Mouse (Mus musculus) kidney, postnatal 10 days (tissue): ENCODE data around the gene Siva1.

Experiments used
- DNase-seq: peaks from one replicate; pipeline ENCODE4 v3.0.0; 2021; ENCODE audit warnings: mixed read lengths

Siva1 gene

DNA sequence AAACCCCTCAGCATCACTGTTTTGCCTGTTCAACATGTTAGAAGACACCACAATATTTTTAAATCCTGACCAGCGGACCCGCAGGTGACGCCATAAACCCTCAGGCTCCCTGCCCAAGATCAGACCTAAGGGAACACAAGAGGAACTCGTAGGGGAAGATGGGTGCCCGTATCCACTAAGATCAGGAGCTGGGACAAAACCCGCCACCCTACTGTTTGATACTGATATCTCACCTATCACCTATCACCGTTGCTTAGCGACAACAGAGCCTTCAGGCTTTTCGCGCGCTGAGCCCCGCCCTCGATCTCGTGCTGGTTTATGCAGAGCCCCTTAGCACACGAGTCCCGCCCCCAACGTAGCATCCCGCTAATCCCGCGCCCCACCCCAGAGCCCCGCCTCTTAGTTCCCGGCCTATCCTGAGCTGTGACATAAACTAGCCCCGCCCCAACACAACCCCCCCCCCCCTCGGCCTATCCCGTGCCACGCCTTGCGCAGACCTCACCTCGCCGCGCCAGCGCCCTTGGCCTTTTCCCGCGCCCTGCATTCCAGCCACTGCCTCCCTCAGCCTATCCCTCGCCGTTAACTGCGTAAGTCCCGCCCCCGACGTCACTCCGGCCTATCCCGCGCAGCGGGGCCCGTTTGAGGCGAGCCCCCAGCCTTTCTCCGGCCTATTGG is at the start of gene Siva1:
TSS of gene Siva1 (plus strand) at position 500 of the 675 bp plus-strand sequence.
- DNase-seq = peak; percentile 100

DNA sequence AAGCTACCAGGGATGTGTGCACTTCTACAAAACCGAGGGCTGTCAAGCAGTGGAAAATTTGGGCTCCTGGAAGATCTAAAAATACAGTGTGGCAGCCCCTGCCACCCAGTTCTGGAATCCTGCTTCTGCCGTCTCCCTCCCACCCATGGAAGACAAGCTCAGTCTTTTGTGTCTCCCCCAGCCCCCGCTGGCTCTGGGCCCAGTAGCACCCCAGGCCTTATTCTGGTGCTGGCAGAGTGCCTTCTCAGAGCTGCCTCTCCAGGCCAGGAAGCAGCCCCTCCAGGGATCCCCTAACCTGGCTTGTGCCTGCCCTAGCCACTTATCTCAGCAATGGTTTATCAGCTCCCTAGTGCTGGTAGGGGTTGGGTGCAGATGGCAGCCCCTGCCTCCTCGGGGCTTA is 49.5 kb upstream of the Siva1 start:
- DNase-seq = no peak

DNA sequence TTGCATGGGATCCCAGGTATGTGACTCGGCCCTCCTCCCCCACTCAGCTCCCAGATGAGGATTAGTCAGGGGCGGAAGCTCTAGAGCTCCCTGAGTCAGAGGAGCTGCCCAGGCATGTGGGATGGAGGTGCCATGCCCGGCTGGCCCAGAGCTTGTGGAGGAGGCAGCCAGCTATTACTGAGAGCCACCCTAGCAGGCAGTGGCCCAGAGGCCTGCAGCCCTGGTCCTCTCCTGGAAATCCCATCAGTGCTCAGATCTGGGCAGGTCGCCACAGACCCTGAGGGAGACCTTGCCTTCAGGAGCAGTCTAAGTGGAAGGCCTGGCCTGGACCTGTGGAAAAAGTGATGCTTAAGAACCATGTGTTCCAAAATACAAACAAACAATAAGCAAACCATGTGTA is 48.9 kb upstream of the Siva1 start:
- DNase-seq = no peak

DNA sequence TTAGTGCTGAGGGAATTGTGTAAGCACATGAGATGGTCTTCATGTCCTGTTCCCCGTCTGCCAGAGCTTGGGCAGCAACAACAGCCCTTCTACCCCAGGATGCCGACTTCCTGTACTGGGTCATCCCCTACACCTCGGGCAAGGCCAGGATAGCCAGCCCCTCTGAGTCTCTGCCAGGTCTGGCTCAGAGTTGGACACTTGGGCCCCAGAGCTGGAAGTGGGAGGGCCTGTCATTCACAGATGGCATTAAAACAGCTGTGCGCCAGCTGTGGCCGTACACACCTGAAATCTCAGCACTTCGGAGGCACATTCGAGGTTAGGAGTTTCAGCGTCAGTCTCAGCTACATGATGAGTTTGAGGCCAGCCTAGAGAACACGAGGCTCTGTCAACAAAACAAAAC is 48.0 kb upstream of the Siva1 start:
- no peak for DNase-seq

DNA sequence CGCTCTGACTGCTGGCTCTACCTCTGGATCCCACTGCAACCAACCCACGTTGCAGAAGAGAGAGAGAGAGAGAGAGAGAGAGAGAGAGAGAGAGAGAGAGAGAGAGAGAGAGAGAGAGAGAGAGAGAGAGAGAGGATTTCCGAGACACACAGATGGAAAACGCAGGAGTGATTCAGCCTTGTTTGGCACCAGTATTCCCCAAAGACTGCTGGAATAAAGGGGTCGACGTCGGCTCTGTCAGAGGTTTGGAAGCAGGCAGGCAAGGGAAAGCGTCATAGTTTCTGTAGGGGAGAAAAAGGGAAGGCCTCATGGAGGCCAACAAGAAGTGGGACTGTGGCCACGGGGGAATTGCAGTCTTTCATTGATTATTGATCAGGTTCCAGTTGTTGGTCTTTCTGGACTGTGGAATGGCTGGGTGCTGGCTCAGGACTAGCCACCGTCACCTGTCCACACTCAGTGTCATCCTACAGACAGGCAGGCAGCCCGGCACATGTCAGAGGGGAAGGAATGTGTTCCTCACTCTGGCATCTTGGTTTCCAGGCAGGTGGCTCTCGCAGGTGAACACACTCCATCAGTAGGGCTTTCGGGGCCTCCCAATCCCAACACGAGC is 47.5 kb upstream of the Siva1 start:
- DNase-seq = no peak

DNA sequence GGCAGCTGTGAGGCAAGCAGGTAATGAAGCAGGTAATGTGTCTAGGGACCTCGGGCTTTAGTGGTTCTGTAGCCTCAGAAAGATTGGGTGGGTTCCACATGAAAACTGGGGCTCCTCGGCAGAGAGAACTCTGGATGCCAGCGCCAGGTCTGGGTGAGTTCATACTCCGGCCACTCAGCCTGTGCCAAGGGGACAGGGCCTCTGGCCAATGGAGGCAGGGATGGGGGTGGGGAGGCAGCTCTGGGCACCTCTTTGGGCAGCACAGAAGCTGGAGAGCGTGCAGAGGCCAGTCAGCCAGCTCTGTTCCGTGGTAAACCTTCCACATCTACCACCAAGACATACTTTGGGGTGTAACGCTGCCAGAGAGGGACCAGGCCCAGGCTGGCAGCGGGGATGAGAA is 46.9 kb upstream of the Siva1 start:
- no peak for DNase-seq

DNA sequence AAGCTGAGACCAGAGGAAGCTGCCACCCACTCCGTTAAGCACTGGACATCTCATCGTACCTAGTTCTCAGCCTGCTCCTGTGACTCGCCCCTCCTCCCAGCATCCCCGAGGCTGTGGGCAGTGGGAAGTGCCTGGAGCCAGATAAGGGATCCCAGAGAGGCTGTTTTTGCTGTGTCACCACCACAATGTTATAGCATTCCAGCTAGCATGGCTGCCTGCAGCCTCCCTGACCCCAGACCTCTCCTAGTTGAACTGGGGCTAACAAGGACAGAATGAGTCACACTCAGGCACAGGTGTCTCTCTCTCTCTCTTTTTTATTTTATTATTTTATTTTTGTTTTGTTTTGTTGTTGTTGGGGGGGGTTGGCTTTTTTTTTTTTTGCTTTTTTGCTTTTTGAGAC is 45.3 kb upstream of the Siva1 start:
- DNase-seq = no peak

DNA sequence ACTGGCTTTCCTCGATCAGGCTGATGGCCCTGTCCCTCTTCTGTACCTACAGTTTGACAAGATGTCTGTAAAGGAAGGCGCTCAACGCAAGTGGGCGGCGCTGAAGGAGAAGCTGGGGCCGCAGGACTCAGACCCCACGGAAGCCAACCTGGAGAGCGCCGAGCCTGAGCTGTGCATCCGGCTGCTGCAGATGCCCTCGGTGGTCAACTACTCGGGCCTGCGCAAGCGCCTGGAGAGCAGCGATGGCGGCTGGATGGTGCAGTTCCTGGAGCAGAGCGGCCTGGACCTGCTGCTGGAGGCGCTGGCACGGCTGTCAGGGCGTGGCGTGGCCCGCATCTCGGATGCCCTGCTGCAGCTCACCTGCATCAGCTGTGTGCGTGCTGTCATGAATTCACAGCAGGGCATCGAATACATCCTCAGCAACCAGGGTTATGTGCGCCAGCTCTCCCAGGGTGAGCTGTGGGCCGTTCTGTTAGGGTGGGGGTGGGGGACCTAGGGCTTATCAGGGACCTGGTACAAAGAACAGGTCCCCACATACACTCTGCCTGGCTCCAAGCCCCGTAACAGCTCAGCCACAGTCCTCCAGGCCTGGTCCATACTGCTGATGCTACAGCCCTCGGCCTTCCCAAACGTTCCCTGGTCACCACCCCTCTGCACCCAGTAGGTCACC is 44.4 kb upstream of the Siva1 start:
- no peak for DNase-seq

DNA sequence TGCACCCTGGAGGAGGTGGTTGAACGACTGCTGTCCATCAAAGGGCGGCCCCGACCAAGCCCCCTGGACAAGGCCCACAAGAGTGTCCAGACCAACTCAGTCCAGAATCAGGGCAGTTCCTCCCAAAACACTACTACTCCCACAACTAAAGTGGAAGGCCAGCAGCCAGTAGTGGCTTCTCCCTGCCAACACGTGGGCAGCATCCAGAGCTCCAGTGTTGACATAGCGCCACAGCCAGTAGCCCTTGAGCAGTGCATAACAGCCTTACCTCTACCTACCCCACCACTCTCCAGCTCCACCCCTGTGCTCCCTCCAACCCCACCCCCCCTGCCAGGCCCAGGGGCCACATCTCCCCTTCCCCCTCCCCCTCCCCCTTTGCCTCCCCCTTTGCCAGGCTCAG is 40.5 kb upstream of the Siva1 start:
- DNase-seq = no peak

DNA sequence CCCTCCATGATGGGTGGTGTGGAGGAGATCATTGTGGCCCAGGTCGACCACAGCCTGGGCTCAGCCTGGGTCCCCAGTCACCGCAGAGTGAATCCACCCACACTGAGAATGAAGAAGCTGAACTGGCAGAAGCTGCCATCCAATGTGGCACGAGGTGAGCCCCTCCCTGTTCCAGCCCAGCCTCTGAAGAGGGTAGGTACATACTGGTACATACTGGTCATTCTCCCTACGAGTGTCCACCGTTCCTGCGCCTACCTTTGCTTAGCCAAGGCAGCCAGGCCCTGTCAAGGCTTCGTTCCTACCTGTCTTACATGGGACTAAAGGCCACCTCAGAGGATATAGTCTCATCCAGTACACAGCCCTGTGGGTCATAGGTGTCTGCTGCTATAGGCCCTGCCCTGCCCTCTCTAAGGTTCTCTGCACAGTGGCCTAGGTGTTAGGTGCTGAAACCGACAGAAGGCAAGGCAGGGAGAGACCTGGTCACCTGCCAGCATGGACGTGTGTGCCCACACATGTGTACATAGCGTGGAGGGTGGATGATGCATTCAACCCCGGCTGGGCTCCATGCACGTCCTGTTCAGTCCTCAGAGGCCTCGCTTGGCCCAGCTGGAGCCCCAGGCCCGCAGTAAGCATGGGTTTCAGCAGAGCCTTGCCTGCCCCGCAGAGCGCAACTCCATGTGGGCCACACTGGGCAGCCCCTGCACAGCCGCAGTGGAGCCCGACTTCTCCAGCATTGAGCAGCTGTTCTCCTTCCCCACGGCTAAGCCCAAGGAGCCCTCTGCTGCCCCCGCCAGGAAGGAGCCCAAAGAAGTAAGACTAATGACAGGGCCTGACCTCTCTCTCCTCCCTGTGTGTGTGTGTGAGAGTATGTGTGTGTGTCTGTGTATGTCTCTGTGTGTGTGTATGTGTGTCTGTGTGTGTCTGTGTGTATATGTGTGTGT is 39.5 kb upstream of the Siva1 start:
- DNase-seq = peak; percentile 85

DNA sequence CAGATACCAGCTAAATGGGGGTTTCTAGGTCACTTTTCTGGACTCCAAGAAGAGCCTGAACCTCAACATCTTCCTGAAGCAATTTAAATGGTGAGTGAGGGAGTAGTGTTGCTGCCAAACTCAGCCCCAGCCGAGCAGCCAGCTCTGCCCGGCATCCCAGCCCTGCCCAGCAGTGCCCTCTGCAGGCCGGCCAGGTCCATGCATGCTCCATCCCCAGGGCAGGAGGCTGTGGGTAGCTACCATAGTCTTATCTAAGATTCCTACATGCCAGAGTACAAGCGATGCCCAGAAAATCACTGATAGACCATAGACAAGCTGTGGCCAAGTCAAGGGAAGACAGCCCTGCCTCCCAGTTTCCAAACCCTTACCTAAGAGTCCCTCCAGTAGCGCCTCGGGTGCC is 38.7 kb upstream of the Siva1 start:
- DNase-seq = peak; percentile 88

DNA sequence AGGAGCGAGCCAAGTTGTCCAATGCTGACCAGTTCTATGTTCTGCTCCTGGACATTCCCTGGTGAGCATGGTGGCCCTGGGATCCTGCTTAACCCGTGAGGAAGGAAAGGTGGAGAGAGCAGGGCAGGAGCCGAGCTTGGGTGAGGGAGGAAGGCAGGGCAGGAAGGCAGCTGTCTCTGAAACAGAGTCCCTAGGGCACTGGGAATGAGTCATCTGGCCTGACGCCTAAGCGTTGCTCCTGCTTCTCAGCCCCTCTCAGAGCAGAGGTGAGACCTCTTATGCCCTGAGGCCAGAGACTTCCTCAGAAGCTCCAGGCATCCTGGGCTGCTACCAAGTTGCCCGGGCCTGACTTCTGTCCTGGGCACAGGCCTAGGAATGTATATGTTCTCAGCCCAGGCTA is 37.5 kb upstream of the Siva1 start:
- DNase-seq = no peak

DNA sequence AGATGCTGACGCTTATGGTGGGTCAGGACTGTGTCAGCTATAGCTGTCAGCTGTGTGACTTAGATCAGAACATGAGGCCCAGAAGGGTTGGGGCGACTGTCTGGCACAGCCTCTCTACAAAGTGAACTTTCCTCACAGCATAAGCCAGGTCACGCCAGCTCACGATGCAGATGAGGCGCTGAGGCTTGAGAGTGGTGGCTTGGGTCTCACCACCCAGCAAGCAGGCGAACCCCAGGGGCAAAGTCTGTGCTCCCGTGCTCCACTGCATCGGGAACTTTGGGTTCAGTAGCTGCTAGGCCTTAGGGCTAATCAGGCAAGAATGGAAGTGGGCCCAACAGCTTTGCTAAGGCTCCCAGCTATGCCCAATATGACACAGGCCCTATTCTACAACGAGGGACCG is 35.4 kb upstream of the Siva1 start:
- no peak for DNase-seq

DNA sequence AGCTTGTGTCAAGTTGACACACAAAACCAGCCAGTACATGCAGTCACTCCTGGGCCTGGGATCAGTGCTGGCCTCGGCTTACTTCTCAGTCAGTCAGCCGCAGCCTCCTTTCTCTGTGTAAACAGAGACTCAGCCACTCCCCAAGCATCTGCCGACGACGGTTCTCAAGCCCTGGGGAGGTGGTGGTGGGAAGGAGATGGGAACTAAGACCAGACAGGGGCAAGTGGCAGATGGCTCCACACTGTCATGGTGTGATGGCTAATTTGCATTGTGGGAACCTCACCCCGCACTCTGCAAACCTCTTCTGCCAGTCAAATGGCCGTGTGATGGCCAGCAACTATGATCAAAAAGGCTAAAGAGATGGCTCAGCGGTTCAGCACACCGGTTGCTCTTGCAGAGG is 27.8 kb upstream of the Siva1 start:
- DNase-seq = no peak

DNA sequence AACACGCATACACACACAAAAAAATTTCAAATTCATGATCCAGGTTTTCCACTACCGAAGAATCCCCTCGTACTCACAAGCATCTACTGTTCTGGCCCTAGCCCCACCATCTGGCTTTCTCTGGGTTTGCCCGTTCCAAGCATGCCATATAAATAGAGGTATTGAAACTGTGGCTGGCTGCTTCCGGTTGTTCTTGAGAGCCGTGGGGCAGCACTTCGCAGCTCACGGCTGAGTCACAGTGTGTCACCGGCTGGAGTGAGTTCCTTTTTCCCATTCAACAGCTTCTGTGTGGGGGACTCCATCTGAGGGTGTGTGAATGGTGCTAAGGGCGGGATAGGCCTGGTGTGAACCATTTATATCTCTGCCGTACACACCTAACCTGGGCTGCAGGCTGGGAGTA is 27.3 kb upstream of the Siva1 start:
- DNase-seq = no peak

DNA sequence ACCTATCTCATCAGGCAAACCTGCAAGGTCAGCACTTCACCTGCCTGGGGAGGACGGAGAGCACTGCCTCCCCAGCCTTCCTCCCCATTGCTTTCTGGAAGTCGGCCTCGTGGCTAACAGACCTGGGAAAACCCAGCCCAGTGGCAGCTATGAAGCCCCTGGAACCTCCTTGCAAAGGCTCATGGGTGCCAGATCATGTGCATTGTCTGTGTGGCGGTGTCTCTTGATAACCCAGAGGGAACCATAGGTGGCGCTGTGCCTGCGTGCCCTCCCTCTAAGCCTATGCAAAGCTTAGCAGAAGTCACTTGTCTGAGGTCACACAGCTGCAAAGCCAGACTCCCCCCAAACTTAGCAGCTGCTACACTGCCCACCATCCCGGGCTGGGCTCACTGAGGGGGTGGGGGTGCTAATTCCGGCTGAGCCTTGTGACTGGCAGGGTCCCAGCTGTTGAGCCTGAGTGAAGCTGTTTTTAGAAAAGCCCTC is 26.5 kb upstream of the Siva1 start:
- DNase-seq = peak; percentile 80

DNA sequence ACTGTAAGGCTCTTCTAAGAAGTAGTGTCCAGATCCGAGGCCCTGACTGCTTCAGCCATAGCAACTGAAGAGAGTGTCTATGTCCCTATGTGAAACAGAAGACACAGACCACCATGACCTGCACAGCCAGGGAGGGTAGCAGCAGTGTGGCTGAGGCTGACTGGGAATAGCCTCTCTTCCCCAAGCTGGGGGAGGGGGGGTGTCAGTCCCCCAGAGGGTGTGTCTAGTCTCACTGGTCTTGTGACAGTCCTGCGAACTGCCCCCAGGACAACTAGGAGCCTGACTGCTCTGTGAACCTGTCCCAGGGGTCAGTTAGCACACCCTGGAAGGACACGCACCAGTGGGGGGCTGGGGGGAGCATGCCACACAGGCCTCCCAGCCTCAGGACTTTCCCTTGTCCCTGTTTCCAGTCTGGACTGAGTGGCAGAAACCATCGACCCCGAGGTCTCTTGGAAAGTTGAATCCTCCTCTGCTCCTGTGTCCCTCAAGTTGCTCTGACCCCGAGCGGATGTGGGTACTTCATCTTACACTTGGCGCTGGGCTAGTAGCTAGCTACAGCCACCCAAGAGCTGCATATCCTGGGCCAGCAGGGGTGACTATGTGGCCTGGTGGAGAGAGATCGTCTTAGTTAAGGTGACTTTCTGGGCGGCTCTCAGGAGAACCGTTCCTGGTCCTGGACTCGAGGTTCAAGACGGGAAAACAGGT is 25.3 kb upstream of the Siva1 start:
- DNase-seq = peak; percentile 46

DNA sequence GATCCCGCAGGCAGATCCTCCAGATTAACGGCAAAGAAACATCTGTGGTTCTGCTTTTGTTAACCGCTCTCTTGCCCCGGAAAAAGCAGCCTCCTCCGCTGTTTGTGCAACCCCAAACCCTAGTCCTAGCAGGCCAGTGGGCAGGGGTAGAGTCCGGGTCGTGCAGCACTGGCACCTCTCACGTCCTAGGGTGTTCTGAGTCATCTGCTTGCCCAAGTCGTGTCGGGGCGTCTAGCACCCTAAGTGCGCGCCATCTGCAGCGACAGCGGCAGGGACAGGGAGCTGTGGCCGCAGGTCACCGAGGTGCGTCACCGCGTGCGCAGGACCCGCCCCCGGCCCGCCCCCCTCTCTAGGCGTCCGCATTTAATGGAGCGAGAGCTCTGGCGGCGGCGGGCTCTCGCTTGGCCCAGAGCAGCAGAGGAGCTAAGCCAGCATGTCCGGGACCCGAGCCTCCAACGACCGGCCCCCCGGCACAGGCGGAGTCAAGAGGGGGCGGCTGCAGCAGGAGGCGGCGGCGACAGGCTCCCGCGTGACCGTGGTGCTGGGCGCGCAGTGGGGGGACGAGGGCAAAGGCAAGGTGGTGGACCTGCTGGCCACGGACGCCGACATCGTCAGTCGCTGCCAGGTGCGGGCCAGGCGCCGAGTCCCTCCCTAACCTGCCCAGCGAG is 24.7 kb upstream of the Siva1 start, which contains the start of gene Adssl1:
TSS of gene Adssl1 (plus strand) at position 360 of the 668 bp plus-strand sequence.
- peak; percentile 79 for DNase-seq

DNA sequence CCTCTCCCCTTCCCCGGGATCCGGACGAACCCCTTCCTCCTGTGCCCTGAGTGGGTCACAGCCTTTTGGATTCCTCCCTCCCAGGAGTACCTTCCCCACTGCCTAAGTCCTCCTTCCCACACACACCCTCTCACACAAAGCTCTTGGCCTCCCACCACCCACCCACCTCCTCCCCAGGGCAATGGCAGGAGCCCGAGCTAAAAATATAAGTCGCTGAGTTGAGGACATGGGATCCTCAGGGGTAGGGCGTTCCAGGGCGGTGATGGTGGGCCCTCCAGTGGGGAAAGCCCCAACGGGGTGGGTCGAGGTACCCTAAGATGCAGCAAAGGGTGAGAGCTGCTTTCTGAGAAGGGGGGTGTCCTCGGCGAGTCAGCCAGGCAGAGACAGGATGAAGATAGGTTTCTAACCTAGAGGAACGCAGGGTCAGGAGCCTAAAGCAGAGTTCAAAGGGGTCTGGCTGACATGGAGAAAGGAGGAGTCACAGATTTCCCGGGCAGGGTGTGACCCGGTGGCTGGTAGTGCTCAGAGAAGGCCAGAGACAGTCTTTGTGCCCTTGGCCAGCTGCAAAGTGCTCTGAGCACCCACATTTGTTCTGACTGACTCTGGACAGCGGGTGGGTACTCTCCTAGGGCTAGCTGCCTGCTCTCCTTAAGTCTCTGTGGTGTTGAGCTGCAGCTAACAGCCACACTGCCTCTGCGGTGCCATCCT is 24.0 kb upstream of the Siva1 start:
- DNase-seq = no peak

DNA sequence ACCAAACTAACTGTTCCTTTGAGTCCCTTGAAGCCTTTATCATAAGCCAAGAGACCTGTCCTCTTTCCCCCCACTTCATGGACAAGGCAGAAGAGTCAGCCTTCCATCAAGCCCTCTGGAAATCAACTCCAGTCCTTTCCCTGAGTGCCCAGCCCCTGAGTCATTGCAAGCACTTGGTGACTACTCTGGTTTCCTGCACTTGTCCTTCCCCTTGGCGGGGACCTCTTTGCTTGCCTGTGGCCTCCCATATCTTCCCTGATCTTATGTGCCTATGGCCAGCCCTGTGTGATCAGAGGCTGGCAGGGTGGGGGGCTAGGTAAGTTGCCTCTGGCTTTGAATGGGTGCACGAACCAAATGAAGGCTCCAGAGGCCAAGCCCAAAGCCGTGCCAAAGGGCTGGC is 22.6 kb upstream of the Siva1 start:
- no peak for DNase-seq

DNA sequence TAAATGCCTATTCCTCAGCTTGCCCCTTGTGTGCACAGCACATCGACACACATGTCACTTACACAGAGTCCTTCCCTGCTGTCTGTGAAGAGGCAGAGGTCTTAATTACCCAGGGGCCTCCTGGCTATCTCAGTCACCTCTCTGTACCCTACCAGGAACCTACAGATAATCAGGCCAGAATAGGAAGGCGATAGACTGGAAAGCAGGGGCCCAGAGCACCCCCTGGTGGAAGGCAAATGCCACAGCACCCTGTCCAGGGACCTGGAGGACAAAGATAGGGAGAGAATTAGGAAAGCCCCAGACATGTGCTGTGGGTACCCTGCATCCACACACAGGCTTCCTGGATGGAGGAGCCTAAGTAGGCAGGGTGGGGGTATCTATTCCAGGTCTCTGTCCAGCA is 20.7 kb upstream of the Siva1 start:
- DNase-seq = peak; percentile 72
